Mouse (Mus musculus) bone marrow macrophage, adult 2 months (primary cell): ENCODE measurements at regions not wholly inside any gene's neighbourhood (a gene's known extent, or its start where the extent isn't known, plus 50 kb on each side); places are given as distances from the start of the nearest gene placed in this dataset.

Source experiments
- H3K27ac ChIP-seq: 2 replicates; pipeline ENCODE4 v1.5.1; 2012; ENCODE audit warnings: low read depth, low read length; ENCODE audit not compliant: insufficient read depth
- H3K4me1 ChIP-seq: 2 replicates; pipeline ENCODE4 v1.6.1; 2012; ENCODE audit warnings: low read length; ENCODE audit not compliant: control insufficient read depth, insufficient read depth
- H3K4me3 ChIP-seq: 2 replicates; pipeline ENCODE4 v1.5.1; 2012; ENCODE audit warnings: mild to moderate bottlenecking, low read length, moderate library complexity; ENCODE audit not compliant: insufficient read depth
- CTCF ChIP-seq: IDR thresholded peaks from 2 replicates; pipeline ENCODE4 v1.5.1; 2012; ENCODE audit warnings: low read depth, mild to moderate bottlenecking, low read length, moderate library complexity
- POLR2A ChIP-seq: IDR thresholded peaks from 2 replicates; pipeline ENCODE4 v1.6.1; 2012; ENCODE audit warnings: mild to moderate bottlenecking, low read depth, low read length, borderline replicate concordance

- Histone ChIP-seq H3K4me1 (peaks cover 22% of the 10 kb centered on the region), H3K27ac (peak overlapping the region; percentile 57), H3K4me3 (no peak overlapping the region)
- TF ChIP-seq POLR2A = no peak
- no peak for TF ChIP-seq CTCF
These were observed 293.3 kb upstream of the Nrp1 start for GRCm38 (mm10) chr8:128065127-128065526.

DNA sequence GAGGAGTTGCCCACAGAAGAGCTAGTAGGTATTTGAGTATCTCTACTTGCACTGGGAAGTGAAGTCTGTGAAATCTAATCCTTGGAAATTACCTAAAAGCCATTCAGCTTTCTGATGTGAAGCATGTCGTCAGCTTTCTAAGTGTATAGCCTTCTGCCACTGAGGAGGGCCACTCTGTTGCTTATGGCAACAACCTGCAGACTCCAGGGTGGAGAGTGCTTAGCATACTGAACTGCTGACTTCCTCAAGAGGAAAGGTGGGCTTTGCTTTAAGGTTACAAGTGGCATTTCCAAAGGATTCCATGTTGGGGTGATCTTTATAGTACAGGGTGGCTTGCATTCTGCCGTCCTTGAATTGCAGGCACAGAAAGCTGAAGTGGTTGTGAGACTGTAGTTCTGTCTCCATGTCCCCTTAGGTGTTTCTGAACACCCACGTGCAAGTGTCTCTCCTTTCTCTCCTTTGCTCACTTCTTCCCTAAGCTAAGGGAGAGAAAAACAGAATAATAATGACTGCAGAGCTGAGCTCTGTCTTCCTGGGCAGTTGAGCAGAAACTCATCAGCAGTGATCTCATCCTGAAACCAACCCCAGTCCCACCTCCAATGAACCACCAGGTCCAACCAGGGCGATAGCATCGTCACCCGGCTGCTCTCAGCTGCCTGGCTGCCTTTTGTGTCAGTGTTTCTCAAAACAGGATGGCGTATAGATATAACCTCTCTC is 292.3 kb upstream of the Nrp1 start:
- Histone ChIP-seq H3K4me3 (no peak overlapping the region), H3K4me1 (peaks cover 12% of the 10 kb centered on the region), H3K27ac (no peak overlapping the region)
- TF ChIP-seq CTCF (no peak), POLR2A (no peak)

DNA sequence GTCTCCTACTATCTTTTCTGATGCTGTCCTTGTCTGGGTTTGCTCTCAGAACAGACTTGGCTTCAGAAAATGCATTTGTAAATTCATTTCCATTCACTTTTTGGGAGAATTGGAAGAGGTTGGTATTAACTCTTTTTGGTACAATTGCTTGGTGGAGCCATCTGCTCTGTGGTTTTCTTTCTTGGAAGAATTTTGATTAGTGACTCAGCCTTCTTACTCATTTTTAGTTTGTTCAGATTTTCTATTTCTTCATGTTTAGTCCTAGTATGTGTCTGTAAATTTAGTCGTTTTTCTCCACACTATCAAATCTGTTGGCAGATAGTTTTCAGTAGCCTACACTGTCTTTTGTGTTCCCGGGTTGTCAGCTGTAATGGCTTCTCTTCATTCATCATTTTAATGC is 288.7 kb upstream of the Nrp1 start:
- TF ChIP-seq CTCF (no peak), POLR2A (no peak)
- no peak overlapping the region for H3K27ac ChIP-seq
- no peak overlapping the region for H3K4me3 ChIP-seq
- H3K4me1 ChIP-seq = peaks cover 10% of the 10 kb centered on the region

GRCm38 (mm10) chr8:128075566-128075965 is 282.8 kb upstream of the Nrp1 start:
- Histone ChIP-seq H3K4me3 (no peak overlapping the region), H3K4me1 (peaks cover 38% of the 10 kb centered on the region), H3K27ac (no peak overlapping the region)
- TF ChIP-seq POLR2A (no peak), CTCF (no peak)

GRCm38 (mm10) chr8:128076226-128076625 is 282.2 kb upstream of the Nrp1 start:
- Histone ChIP-seq H3K4me1 (peaks cover 38% of the 10 kb centered on the region), H3K4me3 (no peak overlapping the region), H3K27ac (no peak overlapping the region)
- no peak for TF ChIP-seq CTCF
- TF ChIP-seq POLR2A = no peak

DNA sequence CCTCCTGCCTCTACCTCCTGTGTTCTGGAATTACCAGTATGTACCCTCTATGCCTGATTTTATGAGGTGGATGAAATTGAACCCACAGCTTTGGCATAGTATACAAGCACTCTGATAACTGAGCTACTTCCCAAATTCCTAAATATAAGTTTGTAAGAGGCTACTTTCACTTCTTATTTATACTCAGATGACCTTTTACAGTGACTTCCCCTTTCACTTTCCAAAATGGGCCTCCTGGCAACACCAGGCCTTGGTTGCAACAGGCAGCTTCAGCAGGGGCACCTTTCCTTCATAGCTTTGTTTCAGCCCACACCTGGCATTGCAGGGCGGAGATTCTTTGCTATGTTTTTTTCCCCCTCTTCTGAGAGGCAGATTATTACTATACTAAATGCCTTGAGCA is 279.7 kb upstream of the Nrp1 start:
- no peak for TF ChIP-seq CTCF
- no peak for TF ChIP-seq POLR2A
- Histone ChIP-seq H3K4me1 (peaks cover 52% of the 10 kb centered on the region), H3K27ac (peak overlapping the region; percentile 85), H3K4me3 (no peak overlapping the region)

GRCm38 (mm10) chr8:128085800-128086199 is 272.6 kb upstream of the Nrp1 start:
- Histone ChIP-seq H3K4me3 (no peak overlapping the region), H3K27ac (no peak overlapping the region), H3K4me1 (peaks cover 22% of the 10 kb centered on the region)
- TF ChIP-seq POLR2A = no peak
- no peak for TF ChIP-seq CTCF

DNA sequence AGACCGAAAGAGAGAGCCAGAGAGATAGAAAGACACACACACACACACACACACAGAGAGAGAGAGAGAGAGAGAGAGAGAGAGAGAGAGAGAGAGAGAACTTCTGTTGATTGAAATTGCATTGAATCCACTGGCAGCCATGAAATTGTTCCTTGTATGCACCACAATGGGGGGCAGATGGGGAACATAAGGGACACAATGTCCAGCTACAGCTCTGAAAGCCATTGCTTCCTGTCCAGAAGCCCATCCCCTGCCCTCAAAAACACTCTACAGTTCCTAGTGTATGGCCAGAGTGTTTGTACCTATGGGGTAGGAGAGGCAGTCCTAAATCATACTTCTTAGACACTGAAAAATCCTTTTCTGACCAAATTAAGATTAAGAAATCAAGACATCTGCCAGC is 270.9 kb upstream of the Nrp1 start:
- H3K4me3 ChIP-seq = no peak overlapping the region
- H3K27ac ChIP-seq = no peak overlapping the region
- no peak for TF ChIP-seq CTCF
- no peak for TF ChIP-seq POLR2A
- H3K4me1 ChIP-seq = peaks cover 16% of the 10 kb centered on the region

- TF ChIP-seq CTCF (no peak), POLR2A (no peak)
- no peak overlapping the region for H3K4me3 ChIP-seq
- no peaks in the 10 kb centered on the region for H3K4me1 ChIP-seq
- no peak overlapping the region for H3K27ac ChIP-seq
These were observed 265.6 kb upstream of the Nrp1 start for GRCm38 (mm10) chr8:128092826-128093225.

DNA sequence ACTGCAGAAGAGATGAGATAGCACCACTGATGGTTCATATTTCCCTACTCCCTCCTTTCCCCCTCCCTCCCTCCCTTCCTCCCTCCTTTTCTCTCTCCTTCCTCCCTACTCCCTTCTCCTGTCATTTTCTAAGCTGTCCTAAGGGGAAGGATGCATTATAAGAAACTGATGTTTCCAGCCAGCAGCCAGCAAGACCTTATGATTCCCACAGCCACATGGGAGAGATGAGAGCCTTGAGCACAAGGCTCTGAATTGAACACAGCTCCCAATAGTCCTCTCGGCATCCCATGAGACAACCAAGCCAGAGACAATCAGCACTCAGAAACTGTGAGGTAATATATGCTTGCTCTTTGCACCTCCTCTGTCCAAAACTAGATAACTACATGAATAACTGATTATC is 263.0 kb upstream of the Nrp1 start:
- Histone ChIP-seq H3K4me3 (no peak overlapping the region), H3K4me1 (no peaks in the 10 kb centered on the region), H3K27ac (no peak overlapping the region)
- TF ChIP-seq CTCF = no peak
- no peak for TF ChIP-seq POLR2A
